Mouse (Mus musculus): Measurements from ENCODE around the gene Zfp827. TPM values are rescaled to one million over a fixed set of nuclear protein-coding genes. Genes with fewer than 3 reads are reported as not detected.
A peak's percentile ranks its signal among the peaks of the same experiment; 100 is the strongest.

Zfp827 gene
- total and polyA plus RNA-seq, 2 experiments from 2014 or later: 8.8 to 37.0 TPM

- H3K4me3 ChIP-seq (ENCODE audit: low read depth, low read length): no peak overlapping the region
- H3K9ac ChIP-seq (replicated peaks; ENCODE audit: low read length, poor library complexity, severe bottlenecking): no peak overlapping the region
- no peak for DNase-seq (ENCODE audit: low spot score)
- peaks cover 3% of the 10 kb centered on the region; the same call in 1 of the 2 replicates for H3K4me1 ChIP-seq (ENCODE audit: insufficient read depth, low read length)
- peaks cover 10% of the 10 kb centered on the region; the same call in 1 of the 2 replicates for H3K36me3 ChIP-seq (ENCODE audit: insufficient read depth, low read length)
- TF ChIP-seq CTCF (IDR thresholded peaks at IDR 0.05): no peak
- 80% methylated on average over 3 of the region's 3 CpGs for WGBS
- H3K27me3 ChIP-seq (ENCODE audit: insufficient read depth, low read length): no peaks in the 10 kb centered on the region
- ATAC-seq (ENCODE audit: low FRiP score): no peak
- no peak overlapping the region for H3K4me2 ChIP-seq (ENCODE audit: low read depth, low read length, poor library complexity, severe bottlenecking)
- H3K9me3 ChIP-seq (ENCODE audit: low read length): no peaks in the 10 kb centered on the region
- no peak overlapping the region for H3K27ac ChIP-seq (ENCODE audit: low read depth, low read length)
These were observed 45.1 kb downstream of the Zfp827 start for GRCm38 (mm10) chr8:79073311-79073710.

GRCm38 (mm10) chr8:79074986-79075385 lies 46.7 kb downstream of the Zfp827 start:
- TF ChIP-seq CTCF (IDR thresholded peaks at IDR 0.05): no peak
- Histone ChIP-seq H3K9me3 (ENCODE audit: low read length) (no peaks in the 10 kb centered on the region), H3K36me3 (ENCODE audit: insufficient read depth, low read length) (peaks cover 10% of the 10 kb centered on the region; the same call in 1 of the 2 replicates), H3K9ac (replicated peaks; ENCODE audit: low read length, poor library complexity, severe bottlenecking) (no peak overlapping the region), H3K4me1 (ENCODE audit: insufficient read depth, low read length) (peaks cover 18% of the 10 kb centered on the region), H3K27ac (ENCODE audit: low read depth, low read length) (no peak overlapping the region), H3K4me2 (ENCODE audit: low read depth, low read length, poor library complexity, severe bottlenecking) (no peak overlapping the region), H3K27me3 (ENCODE audit: insufficient read depth, low read length) (no peaks in the 10 kb centered on the region), H3K4me3 (ENCODE audit: low read depth, low read length) (no peak overlapping the region)
- DNase-seq (ENCODE audit: low spot score): peak; percentile 48
- no peak for ATAC-seq (ENCODE audit: low FRiP score)
- WGBS: 82% methylated on average over 9 of the region's 9 CpGs

GRCm38 (mm10) chr8:79077256-79077655 lies 49.0 kb downstream of the Zfp827 start:
- TF ChIP-seq CTCF (IDR thresholded peaks at IDR 0.05): no peak
- H3K4me1 ChIP-seq (ENCODE audit: insufficient read depth, low read length): peaks cover 21% of the 10 kb centered on the region
- no peak overlapping the region for H3K4me3 ChIP-seq (ENCODE audit: low read depth, low read length)
- H3K27me3 ChIP-seq (ENCODE audit: insufficient read depth, low read length): no peaks in the 10 kb centered on the region
- no peak overlapping the region for H3K9ac ChIP-seq (replicated peaks; ENCODE audit: low read length, poor library complexity, severe bottlenecking)
- 84% methylated on average over 5 of the region's 5 CpGs for WGBS
- no peak overlapping the region for H3K4me2 ChIP-seq (ENCODE audit: low read depth, low read length, poor library complexity, severe bottlenecking)
- no peaks in the 10 kb centered on the region for H3K9me3 ChIP-seq (ENCODE audit: low read length)
- no peak for ATAC-seq (ENCODE audit: low FRiP score)
- DNase-seq (ENCODE audit: low spot score): no peak
- no peak overlapping the region for H3K27ac ChIP-seq (ENCODE audit: low read depth, low read length)
- peaks cover 5% of the 10 kb centered on the region; the same call in 1 of the 2 replicates for H3K36me3 ChIP-seq (ENCODE audit: insufficient read depth, low read length)

GRCm38 (mm10) chr8:79078556-79079195 lies 50.4 kb downstream of the Zfp827 start:
- no peaks in the 10 kb centered on the region for H3K27me3 ChIP-seq (ENCODE audit: insufficient read depth, low read length)
- no peak overlapping the region for H3K4me3 ChIP-seq (ENCODE audit: low read depth, low read length)
- H3K9me3 ChIP-seq (ENCODE audit: low read length): no peaks in the 10 kb centered on the region
- DNase-seq (ENCODE audit: low spot score): peak; percentile 38
- H3K4me2 ChIP-seq (ENCODE audit: low read depth, low read length, poor library complexity, severe bottlenecking): peak overlapping the region; percentile 18
- H3K27ac ChIP-seq (ENCODE audit: low read depth, low read length): peak overlapping the region; percentile 78
- TF ChIP-seq CTCF (IDR thresholded peaks at IDR 0.05): no peak
- H3K36me3 ChIP-seq (ENCODE audit: insufficient read depth, low read length): peaks cover 5% of the 10 kb centered on the region; the same call in 1 of the 2 replicates
- peak overlapping the region; percentile 5; the same call in 1 of the 2 replicates for H3K9ac ChIP-seq (replicated peaks; ENCODE audit: low read length, poor library complexity, severe bottlenecking)
- ATAC-seq (ENCODE audit: low FRiP score): peak; percentile 61
- H3K4me1 ChIP-seq (ENCODE audit: insufficient read depth, low read length): peaks cover 21% of the 10 kb centered on the region
- 6% methylated on average over 11 of the region's 11 CpGs for WGBS

- no peak for TF ChIP-seq CTCF (IDR thresholded peaks at IDR 0.05)
- Histone ChIP-seq H3K27ac (ENCODE audit: low read depth, low read length) (peak overlapping the region; percentile 78), H3K4me1 (ENCODE audit: insufficient read depth, low read length) (peaks cover 21% of the 10 kb centered on the region), H3K4me2 (ENCODE audit: low read depth, low read length, poor library complexity, severe bottlenecking) (no peak overlapping the region), H3K4me3 (ENCODE audit: low read depth, low read length) (no peak overlapping the region), H3K9me3 (ENCODE audit: low read length) (no peaks in the 10 kb centered on the region), H3K27me3 (ENCODE audit: insufficient read depth, low read length) (no peaks in the 10 kb centered on the region), H3K9ac (replicated peaks; ENCODE audit: low read length, poor library complexity, severe bottlenecking) (no peak overlapping the region), H3K36me3 (ENCODE audit: insufficient read depth, low read length) (peaks cover 5% of the 10 kb centered on the region; the same call in 1 of the 2 replicates)
- no peak for ATAC-seq (ENCODE audit: low FRiP score)
- WGBS: 38% methylated on average over 3 of the region's 3 CpGs
- DNase-seq (ENCODE audit: low spot score): peak; percentile 31
These were observed 50.9 kb downstream of the Zfp827 start for GRCm38 (mm10) chr8:79079196-79079561.

GRCm38 (mm10) chr8:79080096-79080739 lies 52.0 kb downstream of the Zfp827 start:
- no peak for TF ChIP-seq CTCF (IDR thresholded peaks at IDR 0.05)
- Histone ChIP-seq H3K4me3 (ENCODE audit: low read depth, low read length) (no peak overlapping the region), H3K27ac (ENCODE audit: low read depth, low read length) (0 out of 2 replicates have a peak overlapping the region, but pooled peaks have one; percentile 18), H3K4me2 (ENCODE audit: low read depth, low read length, poor library complexity, severe bottlenecking) (no peak overlapping the region), H3K36me3 (ENCODE audit: insufficient read depth, low read length) (peaks cover 5% of the 10 kb centered on the region; the same call in 1 of the 2 replicates), H3K27me3 (ENCODE audit: insufficient read depth, low read length) (no peaks in the 10 kb centered on the region), H3K9me3 (ENCODE audit: low read length) (no peaks in the 10 kb centered on the region), H3K4me1 (ENCODE audit: insufficient read depth, low read length) (peaks cover 21% of the 10 kb centered on the region), H3K9ac (replicated peaks; ENCODE audit: low read length, poor library complexity, severe bottlenecking) (no peak overlapping the region)
- WGBS: 78% methylated on average over 6 of the region's 6 CpGs
- no peak for ATAC-seq (ENCODE audit: low FRiP score)
- DNase-seq (ENCODE audit: low spot score): no peak
